Mouse (Mus musculus) heart, postnatal 36 days (tissue): Measurements from ENCODE around the gene Ndel1. TPM values are rescaled to one million over a fixed set of nuclear protein-coding genes. Genes with fewer than 3 reads are reported as not detected.
"Not testable (repeated sequence)": the region's sequence is repeated elsewhere in the genome, so short reads cannot be mapped to it uniquely, and the experiment has no call there.

Source experiments
- DNase-seq, 2 experiments: peaks; one replicate each; pipeline ENCODE4 v3.0.0; 2021 to 2022
- intact Hi-C: fragments of 180-260 bp; cut with DNase I; formaldehyde crosslinking; loops from one replicate; pipeline ENCODE4 v1.15.1; 2025
- total RNA-seq, 2 experiments: library from RNA; stranded (reverse); gene quantifications; 2 replicates each; pipeline ENCODE4 v1.2.3; 2021

The Ndel1 gene
- total RNA-seq, 2 experiments from 2014 or later, result 60.9 to 71.3 TPM

DNA sequence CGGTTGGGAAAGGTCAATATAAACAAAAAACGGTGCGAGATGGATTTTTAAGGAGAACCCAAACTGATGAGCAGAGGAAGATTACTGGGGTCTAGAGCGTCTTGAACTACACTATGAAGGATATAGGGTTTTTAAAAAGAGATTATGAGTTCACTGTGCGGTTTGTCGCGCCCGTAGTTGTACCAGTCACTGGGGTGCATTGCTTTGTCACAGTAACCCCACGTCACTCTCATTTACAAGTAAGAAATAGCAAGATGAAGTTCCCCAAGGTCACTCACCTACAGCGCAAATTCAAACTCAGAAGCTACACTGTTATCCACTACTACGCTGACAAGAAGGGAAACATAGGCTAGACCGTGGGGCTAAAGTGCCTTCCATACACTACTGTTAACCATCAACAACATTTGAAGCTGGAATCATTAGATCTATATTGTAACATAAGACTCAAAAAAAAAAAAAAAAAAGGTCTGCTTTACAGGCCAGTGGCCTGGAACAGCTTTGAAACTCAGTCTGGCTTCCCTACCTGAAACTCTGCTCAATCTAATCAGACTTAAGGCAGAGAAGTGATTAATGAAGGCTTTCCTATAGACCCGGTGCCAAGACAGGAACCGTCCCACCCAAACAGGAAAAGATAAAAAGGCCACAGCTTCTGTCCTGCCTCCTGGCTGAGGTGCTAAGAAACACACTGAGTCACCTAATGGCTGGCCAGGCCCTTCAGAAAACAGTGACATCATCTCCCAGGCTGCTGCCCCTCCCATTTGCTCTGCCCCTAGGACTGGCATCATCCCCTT lies 17.9 kb downstream of the Ndel1 start:
- intact Hi-C loops, result loop anchor here (2.0 kb wide), 1 partner anchor 17 kb away; the partner anchor contains the start of gene Ndel1
- DNase-seq, result peak; percentile 43 to 51

DNA sequence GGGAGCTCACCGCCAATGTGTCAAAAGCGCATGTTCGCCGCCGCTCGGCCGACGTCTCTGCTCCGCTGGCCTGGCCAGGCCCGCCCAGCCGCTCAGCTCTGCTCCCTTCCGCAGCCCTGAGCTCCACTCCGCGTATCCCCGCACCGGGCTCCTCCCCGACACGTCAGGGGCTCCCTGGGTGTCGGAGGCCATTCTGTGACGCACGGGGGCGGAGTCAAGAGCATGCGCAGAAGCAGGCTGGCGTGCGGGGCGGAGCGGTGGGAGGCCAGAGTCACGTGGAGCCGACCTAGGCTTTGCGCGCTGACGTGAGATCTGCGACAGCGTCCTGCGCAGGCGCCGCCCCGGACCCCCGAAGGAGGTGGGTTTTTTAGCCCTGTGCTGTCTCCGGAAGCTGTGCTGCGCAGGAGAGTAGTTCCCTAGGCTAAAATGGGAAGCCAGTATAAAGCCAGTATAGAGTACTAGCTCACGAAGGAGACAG lies 18.7 kb downstream of the Ndel1 start:
- intact Hi-C loops, result loop anchor here (2.0 kb wide), 1 partner anchor 18 kb away; the partner anchor contains the start of gene Ndel1
- DNase-seq, result peak; percentile 100

DNA sequence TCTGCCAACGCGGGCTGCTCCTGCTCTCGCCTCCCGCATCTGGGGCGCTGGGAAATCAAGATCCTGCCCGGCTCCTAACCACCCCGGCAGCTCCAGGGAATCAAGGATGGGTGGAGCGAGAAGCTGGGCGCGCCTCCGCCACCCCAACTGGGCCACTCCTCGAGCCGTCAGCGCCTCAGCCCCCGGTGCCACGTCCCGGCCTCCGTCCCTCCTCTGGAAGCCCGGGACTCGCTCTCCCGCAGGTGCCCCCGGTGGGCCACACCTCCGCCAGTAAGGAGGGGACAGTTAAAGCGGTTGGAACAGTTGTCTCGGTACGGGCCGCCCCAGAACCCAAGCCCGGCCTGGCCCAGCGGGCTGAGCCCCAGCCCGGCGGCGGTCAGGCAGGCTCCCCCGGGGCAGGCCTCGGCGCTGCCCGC lies 19.2 kb downstream of the Ndel1 start:
- DNase-seq, result peak in 1 of 2 experiments; percentile 75
- intact Hi-C loops, result loop anchor here (2.0 kb wide), 1 partner anchor 18 kb away; the partner anchor contains the start of gene Ndel1

DNA sequence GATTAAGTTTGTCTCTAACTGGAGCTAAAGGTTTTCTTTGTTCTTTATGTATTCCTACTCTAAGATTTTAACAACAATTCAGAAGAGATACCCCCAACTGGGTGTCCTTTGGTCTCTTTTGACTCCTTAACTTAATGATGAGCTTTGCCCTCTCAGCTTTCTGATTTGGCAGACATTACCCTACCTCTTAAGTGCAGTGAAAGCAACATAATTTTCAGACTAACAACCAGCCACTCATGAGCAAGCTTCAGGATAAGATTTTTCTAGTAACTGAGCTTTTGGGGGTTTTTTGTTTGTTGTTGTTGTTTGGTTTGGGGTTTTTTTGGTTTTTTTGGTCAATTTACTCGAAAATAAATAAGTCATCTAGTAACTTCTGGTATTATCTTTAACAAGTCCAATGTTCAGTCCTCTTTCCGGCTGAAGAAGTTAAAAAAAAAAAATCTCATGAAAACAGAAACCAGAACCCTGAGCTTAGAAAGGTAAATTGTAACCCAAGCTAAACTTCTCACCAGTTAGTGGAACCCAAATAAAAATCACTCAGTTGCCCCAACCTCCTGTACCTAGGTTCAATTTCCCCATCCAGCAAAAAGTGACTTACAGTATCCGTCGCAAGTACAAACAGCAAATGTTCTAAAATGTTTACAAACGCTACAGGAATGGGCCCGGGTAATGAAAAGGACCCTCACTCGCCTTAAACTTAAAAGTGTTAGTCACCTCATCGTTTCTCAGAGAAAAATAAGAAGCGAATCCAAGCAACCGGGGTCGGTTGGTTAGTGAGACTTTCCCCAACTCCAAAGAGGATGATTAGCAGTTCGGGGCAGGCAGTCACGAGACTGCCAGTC lies 19.8 kb downstream of the Ndel1 start:
- DNase-seq, result no peak
- intact Hi-C loops, result loop anchor here (2.0 kb wide), 1 partner anchor 19 kb away; the partner anchor contains the start of gene Ndel1

DNA sequence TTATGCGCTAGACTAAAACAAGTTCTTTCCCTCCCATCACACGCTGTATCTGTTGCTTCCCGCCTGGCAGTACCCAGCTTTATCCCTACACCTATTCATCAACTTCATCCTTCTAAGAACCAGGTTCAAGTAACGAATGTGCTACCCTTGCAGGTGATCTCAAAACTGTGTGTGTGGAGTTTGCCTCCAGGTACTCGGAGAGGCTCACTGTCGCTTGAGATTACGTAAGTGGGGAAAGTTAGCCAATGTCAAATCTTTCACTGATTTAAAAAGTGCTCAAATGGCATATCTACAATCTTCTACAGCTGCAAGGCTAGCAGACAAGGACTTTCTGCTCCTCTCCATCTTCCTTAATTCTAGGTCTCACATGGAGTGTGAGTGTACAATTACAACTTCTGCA lies 20.8 kb downstream of the Ndel1 start:
- intact Hi-C loops, result no loop called here
- no peak for DNase-seq

DNA sequence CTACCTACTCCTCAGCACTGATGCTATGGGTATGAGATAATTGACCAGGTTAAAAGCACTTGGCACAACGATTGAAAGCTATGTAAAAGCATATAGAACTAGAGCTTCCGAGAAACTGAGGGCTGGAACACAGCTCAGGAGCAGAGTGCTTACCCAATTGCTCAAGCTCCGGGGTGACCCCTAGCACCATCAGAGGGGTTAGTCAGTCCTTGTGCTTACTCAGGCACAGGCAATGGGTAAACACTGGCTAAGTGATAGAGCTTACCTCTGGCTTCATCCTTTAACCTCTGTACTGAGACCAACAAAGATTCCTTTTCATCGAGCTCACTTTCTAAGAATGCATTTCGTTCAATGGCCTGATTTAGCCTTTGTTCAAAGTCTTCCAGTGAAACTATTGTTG lies 32.1 kb downstream of the Ndel1 start:
- DNase-seq, result no peak
- intact Hi-C loops, result no loop called here

- no peak for DNase-seq
- intact Hi-C loops, result no loop called here
Measured at GRCm38 (mm10) chr11:68835034-68835433, 36.6 kb downstream of the Ndel1 start.

DNA sequence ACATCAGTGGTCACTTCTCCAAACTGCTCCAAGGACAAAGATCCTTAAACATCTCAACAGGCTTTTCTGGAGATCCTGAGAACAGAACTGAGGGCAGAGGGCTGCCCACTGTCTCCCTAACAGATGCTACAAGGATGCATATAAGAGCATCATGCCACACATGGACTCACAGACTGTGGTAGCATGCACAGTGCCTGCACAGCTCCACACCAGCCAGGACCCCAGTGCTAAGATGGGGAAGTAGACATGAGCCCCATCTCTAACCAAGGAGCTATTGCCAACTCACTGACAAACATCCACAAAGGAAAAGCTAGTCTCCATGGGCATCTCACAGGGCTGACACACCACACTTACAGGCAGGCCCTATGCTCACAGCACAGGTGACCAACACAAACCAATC lies 38.1 kb downstream of the Ndel1 start:
- DNase-seq, result no peak
- intact Hi-C loops, result no loop called here

DNA sequence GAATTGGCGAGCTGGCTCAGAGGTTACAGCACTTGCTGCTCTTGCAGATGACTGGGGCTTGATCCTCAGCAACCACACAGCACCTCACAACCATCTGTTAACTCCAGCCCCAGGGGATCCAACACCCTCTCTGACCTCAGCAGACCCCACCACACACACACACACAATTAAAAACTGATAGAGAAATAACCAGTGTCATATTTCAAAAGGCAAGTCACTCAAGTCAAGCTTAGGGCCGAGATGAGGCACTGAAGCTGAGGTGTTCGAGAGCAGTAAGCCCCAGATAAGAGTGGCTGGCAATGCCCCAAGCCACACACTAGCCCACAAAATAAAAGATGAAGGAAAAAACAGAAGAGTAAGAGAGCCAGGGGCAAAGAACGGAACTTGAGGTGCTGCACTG lies 38.9 kb downstream of the Ndel1 start:
- intact Hi-C loops, result no loop called here
- DNase-seq, result no peak

GRCm38 (mm10) chr11:68831580-68831979 lies 40.1 kb downstream of the Ndel1 start:
- DNase-seq, intact Hi-C loops: not testable (repeated sequence)

GRCm38 (mm10) chr11:68826735-68827134 lies 44.9 kb downstream of the Ndel1 start:
- no peak for DNase-seq
- intact Hi-C loops, result no loop called here

DNA sequence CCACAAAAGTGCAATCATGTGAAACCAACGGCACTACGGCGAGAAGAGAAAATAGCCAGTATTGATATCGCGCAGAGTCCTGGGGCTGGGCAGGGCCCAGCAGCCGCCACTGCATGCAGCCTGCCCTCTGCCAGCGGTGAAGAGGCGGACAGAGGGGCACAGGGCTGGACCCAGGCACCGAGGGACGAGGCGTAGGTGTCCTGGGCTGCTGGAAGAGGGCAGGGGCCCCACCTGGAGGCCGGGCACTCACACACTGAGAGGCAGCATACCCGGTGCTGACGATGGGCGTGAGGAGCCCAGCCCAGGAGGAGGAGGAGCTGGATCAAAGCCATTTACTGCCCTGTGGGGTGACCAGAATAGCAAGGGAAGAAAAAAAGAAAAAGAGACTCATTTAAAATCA lies 49.3 kb downstream of the Ndel1 start:
- no peak for DNase-seq
- intact Hi-C loops, result no loop called here

DNA sequence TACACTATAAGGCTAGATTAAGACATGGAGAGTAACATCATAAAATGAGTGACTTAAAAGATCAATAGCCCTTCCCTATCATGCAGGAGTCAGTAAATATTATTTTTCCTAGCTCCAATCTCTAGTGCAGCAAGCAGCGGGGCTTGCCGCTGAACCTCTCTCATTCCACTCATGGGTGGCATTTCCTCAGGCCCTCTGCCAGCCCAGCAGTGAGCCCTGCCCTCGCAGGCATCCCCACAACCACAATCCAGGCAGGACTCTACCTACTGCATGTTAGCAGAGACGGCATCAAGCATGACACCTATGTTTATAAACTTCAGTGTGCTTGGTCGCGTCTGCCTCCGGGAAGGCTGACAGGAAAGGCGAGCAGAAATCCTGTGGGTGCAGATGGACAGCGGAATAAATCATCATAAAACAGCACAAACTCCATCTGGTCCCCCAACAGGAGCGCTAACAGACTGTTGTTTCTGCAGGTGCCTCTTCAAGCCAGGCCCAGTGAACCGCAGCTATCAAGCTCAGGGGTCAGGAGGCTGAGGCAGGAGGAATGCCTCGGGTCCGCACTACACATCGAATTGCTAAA lies 52.3 kb downstream of the Ndel1 start:
- no peak for DNase-seq
- intact Hi-C loops, result no loop called here

- intact Hi-C loops, result no loop called here
- DNase-seq, result no peak
Measured at GRCm38 (mm10) chr11:68818416-68818815, 53.2 kb downstream of the Ndel1 start.

DNA sequence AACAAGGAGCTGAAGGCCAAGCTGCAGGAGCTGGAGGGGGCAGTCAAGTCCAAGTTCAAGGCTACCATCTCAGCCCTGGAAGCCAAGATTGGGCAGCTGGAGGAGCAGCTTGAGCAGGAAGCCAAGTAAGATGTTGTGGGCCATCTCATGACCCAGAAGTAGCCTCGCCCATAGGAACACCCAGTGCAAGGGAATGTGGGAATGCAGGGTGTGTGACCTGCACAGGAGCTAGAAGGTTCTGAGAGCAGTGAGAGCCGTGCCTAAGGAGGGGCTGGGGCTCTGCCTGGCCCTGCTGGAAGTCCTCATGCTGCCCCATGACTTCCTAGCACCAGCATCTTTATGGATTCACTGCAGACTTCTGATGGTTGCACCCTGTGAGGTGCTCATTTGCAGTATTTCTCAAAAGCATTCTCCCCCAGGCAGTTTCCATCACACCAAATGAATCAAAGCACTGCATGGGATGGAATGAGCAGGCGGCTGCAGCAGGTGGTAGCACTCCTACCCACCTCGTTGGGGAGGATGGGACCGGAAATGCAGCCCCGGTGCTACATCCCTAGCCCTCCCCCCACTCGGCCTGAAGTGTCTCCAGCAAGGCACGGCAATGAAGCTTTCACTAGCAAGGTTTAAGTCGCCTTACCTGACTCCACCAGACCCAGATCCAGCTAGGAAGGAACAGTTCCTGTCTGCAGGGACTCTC lies 59.6 kb downstream of the Ndel1 start:
- intact Hi-C loops, result no loop called here
- DNase-seq, result no peak

DNA sequence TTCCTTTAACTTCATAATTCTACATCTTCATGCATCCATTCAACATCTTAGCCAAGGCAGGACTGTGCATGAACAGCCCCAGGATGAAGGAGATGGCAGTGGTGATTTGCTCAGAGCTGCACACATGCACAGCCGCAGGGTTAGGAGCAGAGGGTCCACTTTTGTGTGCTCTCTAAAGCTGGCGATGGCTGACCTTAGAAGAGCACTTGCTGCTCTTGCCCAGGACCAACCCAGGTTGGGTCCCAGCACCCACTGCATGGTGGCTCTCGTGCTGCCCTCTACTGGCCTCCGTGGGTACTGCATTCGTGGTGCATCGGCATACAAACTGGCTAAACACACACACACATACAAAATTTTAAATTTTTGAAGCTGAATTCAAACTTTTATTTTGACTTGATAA lies 63.9 kb downstream of the Ndel1 start:
- intact Hi-C loops, result loop anchor here (1.0 to 5.0 kb wide), 4 partner anchors 68 to 320 kb away; partner anchors contain the start of gene Ccdc42
- DNase-seq, result peak; percentile 76 to 85

GRCm38 (mm10) chr11:68805148-68805547 lies 66.5 kb downstream of the Ndel1 start:
- intact Hi-C loops, result loop anchor here (5.0 kb wide), 1 partner anchor 318 kb away; no protein-coding TSS in a partner anchor
- no peak for DNase-seq

DNA sequence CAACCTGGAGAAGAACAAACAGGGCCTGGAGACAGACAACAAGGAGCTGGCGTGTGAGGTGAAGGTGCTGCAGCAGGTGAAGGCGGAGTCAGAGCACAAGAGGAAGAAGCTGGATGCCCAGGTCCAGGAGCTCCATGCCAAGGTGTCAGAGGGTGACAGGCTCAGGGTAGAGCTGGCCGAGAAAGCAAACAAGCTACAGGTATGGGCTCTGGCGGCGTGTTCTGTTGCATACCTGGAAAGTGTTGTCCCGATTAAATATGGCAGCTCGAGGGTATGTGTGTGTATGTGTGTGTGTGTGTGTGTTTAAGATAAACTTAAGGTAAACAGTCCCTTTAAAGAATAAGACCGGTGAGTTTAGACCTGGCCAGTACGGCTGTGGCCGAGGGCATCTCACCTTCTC lies 73.4 kb downstream of the Ndel1 start:
- intact Hi-C loops, result no loop called here
- DNase-seq, result no peak

DNA sequence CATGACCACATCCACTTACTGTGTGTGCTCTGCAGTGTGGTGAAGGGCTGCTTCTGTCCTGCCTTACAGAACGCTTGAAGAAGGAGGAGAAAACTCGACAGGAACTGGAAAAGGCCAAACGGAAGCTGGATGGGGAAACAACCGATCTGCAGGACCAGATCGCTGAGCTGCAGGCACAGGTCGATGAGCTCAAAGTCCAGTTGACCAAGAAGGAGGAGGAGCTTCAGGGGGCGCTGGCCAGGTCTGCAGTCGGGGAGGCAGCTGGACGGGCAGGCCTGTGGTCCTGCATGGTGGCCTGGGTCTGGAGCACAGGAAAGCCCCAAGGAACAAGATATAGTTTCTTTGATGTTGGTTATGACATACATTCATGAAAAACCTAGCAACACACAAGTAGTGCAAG lies 79.9 kb downstream of the Ndel1 start:
- intact Hi-C loops, result no loop called here

GRCm38 (mm10) chr11:68790720-68791119 lies 80.9 kb downstream of the Ndel1 start:
- DNase-seq, result no peak
- intact Hi-C loops, result no loop called here

More for the DNA sequence above, 79.9 kb downstream of the Ndel1 start:
- no peak for DNase-seq
